Mouse (Mus musculus): ENCODE measurements at regions not wholly inside any gene's neighbourhood (a gene's known extent, or its start where the extent isn't known, plus 50 kb on each side); places are given as distances from the start of the nearest gene placed in this dataset.
A peak's percentile ranks its signal among the peaks of the same experiment; 100 is the strongest.

GRCm38 (mm10) chr14:114001377-114001776 is 687.0 kb downstream of the Tpm3-rs7 start:
- Histone ChIP-seq H3K4me3 (no peak overlapping the region), H3K4me1 (no peaks in the 10 kb centered on the region), H3K27me3 (ENCODE audit: low read depth, poor library complexity, severe bottlenecking) (no peaks in the 10 kb centered on the region), H3K36me3 (no peaks in the 10 kb centered on the region), H3K27ac (replicated peaks) (no peak overlapping the region), H3K9me3 (replicated peaks) (no peaks in the 10 kb centered on the region)
- 88% methylated on average over 3 of the region's 3 CpGs for WGBS
- no peak for DNase-seq (ENCODE audit: low spot score)

DNA sequence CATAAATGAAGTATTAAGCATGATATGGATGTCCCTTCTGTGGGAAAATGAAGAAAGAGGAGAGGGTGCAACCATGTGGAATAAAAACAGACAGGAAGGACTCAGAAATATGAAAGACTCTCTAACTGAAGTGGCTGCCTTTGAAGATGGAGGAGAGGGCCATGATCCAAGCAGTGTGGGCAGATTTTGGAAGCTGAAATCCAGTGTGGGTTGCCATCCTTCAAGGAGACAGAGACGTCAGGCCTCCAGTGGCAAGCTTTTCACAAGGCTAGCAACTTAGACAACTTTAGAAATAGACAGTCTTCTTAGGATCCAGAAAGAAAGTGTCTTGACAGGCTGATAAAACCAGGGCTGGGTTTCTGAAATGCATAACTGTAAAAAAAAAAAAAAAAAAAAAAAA is 688.0 kb downstream of the Tpm3-rs7 start:
- H3K4me3 ChIP-seq: no peak overlapping the region
- no peaks in the 10 kb centered on the region for H3K27me3 ChIP-seq (ENCODE audit: low read depth, poor library complexity, severe bottlenecking)
- no peaks in the 10 kb centered on the region for H3K4me1 ChIP-seq
- H3K27ac ChIP-seq (replicated peaks): no peak overlapping the region
- 86% methylated on average over 1 of the region's 1 CpGs for WGBS
- H3K9me3 ChIP-seq (replicated peaks): no peaks in the 10 kb centered on the region
- no peak for DNase-seq (ENCODE audit: low spot score)
- no peaks in the 10 kb centered on the region for H3K36me3 ChIP-seq

DNA sequence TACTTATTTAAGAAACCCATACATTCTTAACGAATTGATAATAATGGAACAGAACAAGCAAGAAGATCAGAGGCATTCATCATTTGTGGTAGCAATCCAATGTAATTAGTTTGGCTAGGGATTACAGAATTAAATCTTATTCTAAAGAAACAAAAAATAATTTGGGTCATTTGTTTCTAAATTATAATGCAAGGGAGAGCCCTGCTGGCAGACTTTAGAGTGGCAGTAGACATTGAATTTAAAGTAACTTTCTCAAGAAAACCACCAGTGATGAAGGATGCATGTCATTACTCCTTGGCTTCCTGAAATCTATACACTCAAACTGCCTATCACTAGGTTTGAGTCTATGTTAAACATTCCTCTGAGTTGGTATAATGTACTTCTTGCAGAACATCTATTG is 722.7 kb downstream of the Tpm3-rs7 start:
- Histone ChIP-seq H3K27me3 (ENCODE audit: low read depth, poor library complexity, severe bottlenecking) (no peaks in the 10 kb centered on the region), H3K27ac (replicated peaks) (no peak overlapping the region), H3K4me3 (no peak overlapping the region), H3K4me1 (no peaks in the 10 kb centered on the region), H3K36me3 (no peaks in the 10 kb centered on the region), H3K9me3 (replicated peaks) (no peaks in the 10 kb centered on the region)
- no peak for DNase-seq (ENCODE audit: low spot score)
- WGBS: 85% methylated on average over 1 of the region's 1 CpGs

- no peaks in the 10 kb centered on the region for H3K9me3 ChIP-seq (replicated peaks)
- no peaks in the 10 kb centered on the region for H3K4me1 ChIP-seq
- WGBS: 65% methylated on average over 3 of the region's 3 CpGs
- H3K27me3 ChIP-seq (ENCODE audit: low read depth, poor library complexity, severe bottlenecking): no peaks in the 10 kb centered on the region
- H3K4me3 ChIP-seq: no peak overlapping the region
- H3K27ac ChIP-seq (replicated peaks): no peak overlapping the region
- DNase-seq (ENCODE audit: low spot score): no peak
- H3K36me3 ChIP-seq: no peaks in the 10 kb centered on the region
Observed at GRCm38 (mm10) chr14:114038611-114039312, 724.4 kb downstream of the Tpm3-rs7 start.

DNA sequence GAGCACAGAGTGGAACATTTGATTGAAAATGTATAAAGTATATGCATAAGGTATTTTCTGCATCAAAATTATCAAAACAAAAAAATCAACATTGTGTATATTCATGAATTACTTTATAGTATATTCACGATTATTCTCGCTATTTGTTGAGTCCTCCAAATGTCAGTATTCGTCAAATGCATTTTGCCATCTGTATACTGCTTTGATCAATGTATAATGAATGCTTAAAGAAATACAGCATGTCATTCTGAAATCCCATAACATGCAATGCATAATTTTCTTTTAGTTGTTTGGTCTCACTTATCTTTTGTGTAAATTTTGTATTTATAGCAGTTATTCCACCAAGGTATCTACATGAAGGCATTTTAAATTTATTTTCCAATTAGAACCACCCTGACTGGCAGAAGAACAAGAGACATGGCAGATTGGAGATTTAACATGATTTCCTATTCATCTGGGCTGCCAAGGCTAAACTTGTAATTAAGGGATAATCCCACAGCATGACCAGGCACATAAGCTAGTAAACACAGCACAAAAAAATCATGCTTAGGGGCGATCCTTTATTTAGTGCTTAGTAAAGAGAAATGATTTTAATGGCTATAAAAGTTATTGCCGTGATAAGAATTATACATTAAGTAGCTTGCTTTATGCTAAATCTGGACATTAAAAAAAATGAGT is 739.3 kb downstream of the Tpm3-rs7 start:
- H3K4me3 ChIP-seq: no peak overlapping the region
- DNase-seq (ENCODE audit: low spot score): no peak
- H3K9me3 ChIP-seq (replicated peaks): no peaks in the 10 kb centered on the region
- WGBS: 82% methylated on average over 5 of the region's 5 CpGs
- no peaks in the 10 kb centered on the region for H3K36me3 ChIP-seq
- no peaks in the 10 kb centered on the region for H3K27me3 ChIP-seq (ENCODE audit: low read depth, poor library complexity, severe bottlenecking)
- no peaks in the 10 kb centered on the region for H3K4me1 ChIP-seq
- no peak overlapping the region for H3K27ac ChIP-seq (replicated peaks)

DNA sequence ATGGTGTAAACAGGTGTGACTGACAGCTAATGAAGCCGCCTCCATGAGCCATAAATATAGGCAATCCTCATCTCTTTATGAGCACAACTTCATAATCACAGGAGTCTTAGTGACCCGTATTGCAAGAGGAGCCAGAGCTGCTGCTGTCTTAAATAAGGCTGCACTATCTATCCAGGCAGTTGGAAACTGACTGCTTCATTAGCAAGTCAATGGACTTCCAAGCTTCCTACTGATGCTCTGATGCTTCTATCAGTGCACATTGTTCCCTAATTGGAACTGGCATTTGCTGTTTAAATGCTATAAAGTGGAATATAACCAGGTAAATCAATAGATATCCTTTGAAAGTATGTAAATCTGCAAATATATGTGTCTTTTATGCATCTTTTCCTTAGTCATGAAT is 746.9 kb downstream of the Tpm3-rs7 start:
- WGBS: 48% methylated on average over 2 of the region's 2 CpGs
- no peak overlapping the region for H3K27ac ChIP-seq (replicated peaks)
- no peak for DNase-seq (ENCODE audit: low spot score)
- H3K9me3 ChIP-seq (replicated peaks): no peaks in the 10 kb centered on the region
- H3K4me3 ChIP-seq: no peak overlapping the region
- peaks cover 12% of the 10 kb centered on the region for H3K4me1 ChIP-seq
- no peaks in the 10 kb centered on the region for H3K27me3 ChIP-seq (ENCODE audit: low read depth, poor library complexity, severe bottlenecking)
- no peaks in the 10 kb centered on the region for H3K36me3 ChIP-seq

GRCm38 (mm10) chr14:114062582-114062981 is 748.2 kb downstream of the Tpm3-rs7 start:
- H3K36me3 ChIP-seq: no peaks in the 10 kb centered on the region
- no peak overlapping the region for H3K27ac ChIP-seq (replicated peaks)
- H3K4me1 ChIP-seq: peaks cover 12% of the 10 kb centered on the region
- 24% methylated on average over 4 of the region's 4 CpGs for WGBS
- H3K9me3 ChIP-seq (replicated peaks): no peaks in the 10 kb centered on the region
- peak; percentile 31 for DNase-seq (ENCODE audit: low spot score)
- no peak overlapping the region for H3K4me3 ChIP-seq
- no peaks in the 10 kb centered on the region for H3K27me3 ChIP-seq (ENCODE audit: low read depth, poor library complexity, severe bottlenecking)

DNA sequence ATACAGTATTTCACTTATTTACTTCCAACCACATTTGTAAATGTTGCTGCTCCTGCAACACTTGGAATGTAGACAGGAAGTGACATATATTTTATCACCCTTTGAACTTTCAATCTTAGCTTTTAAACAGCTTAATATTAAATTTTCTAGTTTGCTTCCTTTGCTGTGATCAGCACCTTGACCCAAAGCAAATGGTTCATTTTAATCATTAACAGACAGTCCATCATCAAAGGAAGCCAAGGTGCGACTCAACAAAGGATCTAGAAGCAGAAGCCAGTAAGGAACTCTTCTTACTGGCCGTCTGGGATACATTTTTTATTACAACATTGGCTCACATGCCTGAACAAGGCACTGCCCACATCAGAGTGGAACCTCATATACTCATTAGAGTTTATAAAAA is 758.8 kb downstream of the Tpm3-rs7 start:
- no peak overlapping the region for H3K27ac ChIP-seq (replicated peaks)
- no peaks in the 10 kb centered on the region for H3K4me1 ChIP-seq
- H3K27me3 ChIP-seq (ENCODE audit: low read depth, poor library complexity, severe bottlenecking): no peaks in the 10 kb centered on the region
- no peaks in the 10 kb centered on the region for H3K9me3 ChIP-seq (replicated peaks)
- WGBS: 83% methylated on average over 2 of the region's 2 CpGs
- H3K4me3 ChIP-seq: no peak overlapping the region
- DNase-seq (ENCODE audit: low spot score): no peak
- no peaks in the 10 kb centered on the region for H3K36me3 ChIP-seq

DNA sequence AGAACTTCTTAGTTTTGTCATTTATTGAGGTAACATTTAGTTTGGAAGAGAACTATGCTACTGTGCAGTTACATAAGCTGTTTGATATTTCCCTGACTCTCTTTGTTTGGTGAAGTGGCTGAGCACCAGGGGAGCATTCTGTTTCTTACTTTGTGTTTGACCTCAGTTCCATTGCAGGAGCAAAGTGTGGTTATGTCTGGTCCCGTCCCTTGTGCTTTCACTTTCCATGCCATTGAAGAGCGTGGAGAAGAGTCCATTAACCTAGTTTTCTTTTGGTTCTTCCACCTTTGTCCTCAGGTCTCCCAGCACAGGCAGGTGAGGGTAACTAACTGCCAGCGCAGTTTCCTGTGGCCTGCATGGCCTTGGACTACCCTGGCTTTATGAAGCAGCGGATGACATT is 759.6 kb downstream of the Tpm3-rs7 start:
- Histone ChIP-seq H3K36me3 (no peaks in the 10 kb centered on the region), H3K9me3 (replicated peaks) (no peaks in the 10 kb centered on the region), H3K27ac (replicated peaks) (no peak overlapping the region), H3K4me1 (no peaks in the 10 kb centered on the region), H3K4me3 (no peak overlapping the region), H3K27me3 (ENCODE audit: low read depth, poor library complexity, severe bottlenecking) (no peaks in the 10 kb centered on the region)
- DNase-seq (ENCODE audit: low spot score): no peak
- WGBS: 87% methylated on average over 4 of the region's 4 CpGs

DNA sequence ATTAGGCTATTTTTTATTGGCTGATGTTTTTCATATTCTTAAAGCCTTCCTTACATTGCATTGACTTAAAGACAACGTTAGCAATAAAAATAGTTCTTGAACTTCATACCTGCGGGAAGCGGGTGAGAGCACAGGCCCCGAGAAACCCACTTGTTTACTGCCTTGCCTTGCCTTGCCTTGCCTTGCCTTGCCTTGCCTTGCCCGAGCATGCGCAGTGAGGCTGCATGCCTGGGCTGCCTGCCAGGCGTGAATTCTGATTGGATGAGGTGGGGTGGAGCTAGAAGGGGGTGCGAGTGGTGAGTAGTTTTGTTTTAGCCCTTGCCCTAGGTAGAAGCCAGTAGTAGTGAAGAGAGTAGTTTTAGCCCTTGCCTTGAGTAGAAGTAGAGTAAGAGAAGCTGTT is 792.4 kb downstream of the Tpm3-rs7 start:
- no peak for DNase-seq (ENCODE audit: low spot score)
- Histone ChIP-seq H3K4me3 (no peak overlapping the region), H3K27ac (replicated peaks) (no peak overlapping the region), H3K9me3 (replicated peaks) (no peaks in the 10 kb centered on the region), H3K36me3 (no peaks in the 10 kb centered on the region), H3K4me1 (no peaks in the 10 kb centered on the region), H3K27me3 (ENCODE audit: low read depth, poor library complexity, severe bottlenecking) (no peaks in the 10 kb centered on the region)
- WGBS: 77% methylated on average over 8 of the region's 8 CpGs

- no peaks in the 10 kb centered on the region for H3K27me3 ChIP-seq (ENCODE audit: low read depth, poor library complexity, severe bottlenecking)
- 89% methylated on average over 2 of the region's 2 CpGs for WGBS
Observed at GRCm38 (mm10) chr14:114128491-114128890, 814.1 kb downstream of the Tpm3-rs7 start.

GRCm38 (mm10) chr14:114166005-114166404 is 851.6 kb downstream of the Tpm3-rs7 start:
- no peaks in the 10 kb centered on the region for H3K9me3 ChIP-seq (replicated peaks)
- 86% methylated on average over 4 of the region's 4 CpGs for WGBS
- H3K4me1 ChIP-seq: no peaks in the 10 kb centered on the region
- no peaks in the 10 kb centered on the region for H3K36me3 ChIP-seq
- no peak overlapping the region for H3K4me3 ChIP-seq
- H3K27me3 ChIP-seq (ENCODE audit: low read depth, poor library complexity, severe bottlenecking): no peaks in the 10 kb centered on the region
- no peak overlapping the region for H3K27ac ChIP-seq (replicated peaks)
- DNase-seq (ENCODE audit: low spot score): no peak

More at GRCm38 (mm10) chr14:114128491-114128890, 814.1 kb downstream of the Tpm3-rs7 start:
- DNase-seq (ENCODE audit: low spot score): no peak
- Histone ChIP-seq H3K4me1 (no peaks in the 10 kb centered on the region), H3K9me3 (replicated peaks) (no peaks in the 10 kb centered on the region), H3K4me3 (no peak overlapping the region), H3K36me3 (no peaks in the 10 kb centered on the region), H3K27ac (replicated peaks) (no peak overlapping the region)

DNA sequence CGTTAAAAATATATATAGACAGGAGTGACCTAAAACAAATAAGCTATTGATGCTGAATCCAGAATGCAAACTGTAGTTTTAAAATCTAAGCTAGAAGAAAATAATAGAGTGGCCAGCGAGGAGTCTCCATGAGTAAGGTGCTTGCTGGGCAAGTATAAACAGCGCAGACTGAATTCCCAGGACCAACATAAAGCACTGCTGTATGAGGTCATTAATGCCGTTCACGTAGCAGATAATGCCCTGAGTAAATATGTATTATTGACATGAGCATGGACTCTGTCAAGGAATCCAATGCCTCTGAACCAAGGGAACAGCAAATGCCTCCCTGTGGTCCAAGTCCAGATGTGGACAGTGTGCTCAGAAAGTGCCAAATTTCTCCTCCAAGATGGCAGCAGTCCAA is 876.4 kb upstream of the Gpc5 start:
- H3K9me3 ChIP-seq (replicated peaks): no peaks in the 10 kb centered on the region

More for the DNA sequence above, 876.4 kb upstream of the Gpc5 start:
- no peaks in the 10 kb centered on the region for H3K4me1 ChIP-seq
- no peak for DNase-seq (ENCODE audit: low spot score)
- H3K27ac ChIP-seq (replicated peaks): no peak overlapping the region
- no peaks in the 10 kb centered on the region for H3K36me3 ChIP-seq
- WGBS: 88% methylated on average over 5 of the region's 5 CpGs
- no peaks in the 10 kb centered on the region for H3K27me3 ChIP-seq (ENCODE audit: low read depth, poor library complexity, severe bottlenecking)
- H3K4me3 ChIP-seq: no peak overlapping the region

Data from midbrain, embryonic 10.5 days (tissue).